Mouse (Mus musculus) intestine, embryonic 16.5 days (tissue): Measurements from ENCODE around the gene Dcp1a. TPM values are rescaled to one million over a fixed set of nuclear protein-coding genes. Genes with fewer than 3 reads are reported as not detected.
"Not testable (repeated sequence)": the region's sequence is repeated elsewhere in the genome, so short reads cannot be mapped to it uniquely, and the experiment has no call there.

Experiments
- ATAC-seq: fragments of 200-750 bp; cut with Nextera tagmentation; 2 replicates; pipeline ENCODE4 v1.8.0; 2017; ENCODE audit warnings: moderate TSS enrichment, moderate library complexity
- H3K27ac ChIP-seq: fragments of 300-500 bp; sonication (generic); 2 replicates; pipeline ENCODE4 v1.5.1; 2014; ENCODE audit warnings: mild to moderate bottlenecking, low read length
- H3K27me3 ChIP-seq: fragments of 300-500 bp; sonication (generic); replicated peaks from 2 replicates; pipeline ENCODE4 v1.6.1; 2014; ENCODE audit warnings: low read length, control low read depth, mixed read lengths; ENCODE audit not compliant: control insufficient read depth, insufficient read depth
- H3K36me3 ChIP-seq: fragments of 300-500 bp; sonication (generic); 2 replicates; pipeline ENCODE4 v1.6.1; 2014; ENCODE audit warnings: low read length, control low read depth; ENCODE audit not compliant: control insufficient read depth, insufficient read depth
- H3K4me1 ChIP-seq: fragments of 300-500 bp; sonication (generic); 2 replicates; pipeline ENCODE4 v1.6.1; 2014; ENCODE audit warnings: low read length, control low read depth, mixed read lengths; ENCODE audit not compliant: control insufficient read depth, insufficient read depth
- H3K4me2 ChIP-seq: fragments of 300-500 bp; sonication (generic); 2 replicates; pipeline ENCODE4 v1.6.1; 2014; ENCODE audit warnings: low read depth, low read length, control low read depth
- H3K4me3 ChIP-seq: fragments of 300-500 bp; sonication (generic); 2 replicates; pipeline ENCODE4 v1.5.1; 2014; ENCODE audit warnings: mild to moderate bottlenecking, low read length
- H3K9ac ChIP-seq: fragments of 300-500 bp; sonication (generic); 2 replicates; pipeline ENCODE4 v1.6.1; 2014; ENCODE audit warnings: low read depth, low read length
- H3K9me3 ChIP-seq: fragments of 300-500 bp; sonication (generic); 2 replicates; pipeline ENCODE4 v1.6.1; 2016; ENCODE audit warnings: low read length, control low read depth; ENCODE audit not compliant: control insufficient read depth
- whole genome bisulfite sequencing: fragments of 180-500 bp; shearing (Covaris S2); extraction: QIAGEN DNeasy Blood & Tissue Kit; methylation state at CpG from one replicate; pipeline ENCODE4 v1.1.7; 2014; 5-methylcytosine and 5-hydroxymethylcytosine counted together
- polyA plus RNA-seq: library from polyadenylated mRNA; unstranded; fragments of >200 nt; fragmentation: Nextera tagmentation; extraction: Ambion mirVana; gene quantifications from 2 replicates; pipeline ENCODE4 v1.2.1, GENCODE M21; 2015

Dcp1a gene
- polyA plus RNA-seq, 1 experiment from 2014 or later = 17.7 TPM

- no peaks in the 10 kb centered on the region for H3K9me3 ChIP-seq
- no peaks in the 10 kb centered on the region for H3K27me3 ChIP-seq
- no peak overlapping the region for H3K9ac ChIP-seq
- H3K27ac ChIP-seq = no peak overlapping the region
- H3K4me2 ChIP-seq = no peak overlapping the region
- H3K4me3 ChIP-seq = no peak overlapping the region
- ATAC-seq = no peak
- H3K4me1 ChIP-seq = peaks cover 5% of the 10 kb centered on the region; the same call in 1 of the 2 replicates
- WGBS = 60% methylated on average over 8 of the region's 8 CpGs
- H3K36me3 ChIP-seq = no peaks in the 10 kb centered on the region
Observed at GRCm38 (mm10) chr14:30530726-30531269, 51.5 kb downstream of the Dcp1a start.

- H3K36me3 ChIP-seq = no peaks in the 10 kb centered on the region
- 81% methylated on average over 5 of the region's 5 CpGs for WGBS
- H3K4me3 ChIP-seq = no peak overlapping the region
- no peaks in the 10 kb centered on the region for H3K9me3 ChIP-seq
- no peak overlapping the region for H3K27ac ChIP-seq
- ATAC-seq = no peak
- H3K27me3 ChIP-seq = no peaks in the 10 kb centered on the region
- H3K9ac ChIP-seq = no peak overlapping the region
- H3K4me2 ChIP-seq = no peak overlapping the region
- H3K4me1 ChIP-seq = peaks cover 5% of the 10 kb centered on the region; the same call in 1 of the 2 replicates
Observed at GRCm38 (mm10) chr14:30531431-30531830, 52.1 kb downstream of the Dcp1a start.

- peaks cover 5% of the 10 kb centered on the region; the same call in 1 of the 2 replicates for H3K4me1 ChIP-seq
- no peaks in the 10 kb centered on the region for H3K27me3 ChIP-seq
- no peaks in the 10 kb centered on the region for H3K36me3 ChIP-seq
- H3K4me2 ChIP-seq = no peak overlapping the region
- H3K9ac ChIP-seq = no peak overlapping the region
- WGBS = 86% methylated on average over 6 of the region's 6 CpGs
- no peaks in the 10 kb centered on the region for H3K9me3 ChIP-seq
- no peak overlapping the region for H3K27ac ChIP-seq
- ATAC-seq = no peak
- H3K4me3 ChIP-seq = no peak overlapping the region
Observed at GRCm38 (mm10) chr14:30531896-30532295, 52.6 kb downstream of the Dcp1a start.

GRCm38 (mm10) chr14:30533780-30534450 lies 54.6 kb downstream of the Dcp1a start:
- 70% methylated on average over 6 of the region's 6 CpGs for WGBS
- peak; percentile 71 for ATAC-seq
- H3K4me2 ChIP-seq = no peak overlapping the region

DNA sequence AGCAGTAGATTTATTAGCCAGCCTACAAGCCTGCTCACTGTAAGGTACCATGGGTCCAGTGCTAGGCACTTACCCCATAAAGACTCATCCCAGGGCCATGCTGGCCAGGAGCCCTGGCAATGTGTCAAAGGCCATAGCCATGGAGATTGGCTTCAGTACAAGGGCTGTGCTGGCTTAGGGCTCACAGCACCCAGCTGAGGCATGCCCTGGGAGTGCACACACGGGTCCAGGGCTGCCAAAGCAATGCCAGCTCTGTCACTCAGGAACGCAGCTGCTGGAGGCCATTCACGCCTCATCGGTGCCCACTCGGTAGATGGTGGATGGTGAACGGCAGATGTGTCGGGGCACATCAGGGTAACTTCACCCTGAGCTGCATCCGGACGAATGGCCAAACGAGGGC lies 62.2 kb downstream of the Dcp1a start:
- H3K9ac ChIP-seq = no peak overlapping the region
- no peaks in the 10 kb centered on the region for H3K9me3 ChIP-seq
- H3K4me3 ChIP-seq = no peak overlapping the region
- H3K36me3 ChIP-seq = no peaks in the 10 kb centered on the region
- WGBS = 81% methylated on average over 10 of the region's 10 CpGs
- H3K4me1 ChIP-seq = no peaks in the 10 kb centered on the region
- no peak for ATAC-seq
- no peak overlapping the region for H3K4me2 ChIP-seq
- no peak overlapping the region for H3K27ac ChIP-seq
- no peaks in the 10 kb centered on the region for H3K27me3 ChIP-seq

More at GRCm38 (mm10) chr14:30533780-30534450, 54.6 kb downstream of the Dcp1a start:
- 0 out of 2 replicates have a peak overlapping the region, but pooled peaks have one; percentile 3 for H3K27ac ChIP-seq
- no peak overlapping the region for H3K4me3 ChIP-seq
- H3K36me3 ChIP-seq = no peaks in the 10 kb centered on the region
- H3K4me1 ChIP-seq = peaks cover 5% of the 10 kb centered on the region; the same call in 1 of the 2 replicates
- no peak overlapping the region for H3K9ac ChIP-seq
- no peaks in the 10 kb centered on the region for H3K9me3 ChIP-seq
- H3K27me3 ChIP-seq = no peaks in the 10 kb centered on the region

DNA sequence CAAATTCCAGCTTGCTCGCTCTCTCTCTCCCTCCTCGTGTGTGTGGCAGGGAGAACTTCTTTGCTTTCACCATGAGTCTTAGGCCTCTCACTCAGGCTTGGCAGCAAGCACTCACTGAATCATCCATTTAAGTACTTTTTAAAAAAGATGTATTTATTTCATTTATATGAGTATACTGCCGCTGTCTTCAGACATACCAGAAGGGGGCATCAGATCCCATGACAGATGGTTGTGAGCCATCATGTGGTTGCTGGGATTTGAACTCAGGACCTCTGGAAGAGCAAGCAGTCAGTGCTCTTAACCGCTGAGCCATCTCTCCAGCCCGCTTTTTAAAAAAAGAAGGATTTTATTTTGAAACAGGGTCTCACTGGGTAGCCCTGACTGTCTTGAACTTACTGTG lies 64.0 kb downstream of the Dcp1a start:
- H3K4me1 ChIP-seq, H3K4me2 ChIP-seq, H3K27ac ChIP-seq, H3K36me3 ChIP-seq, H3K9ac ChIP-seq, ATAC-seq, H3K27me3 ChIP-seq, H3K9me3 ChIP-seq, H3K4me3 ChIP-seq: not testable (repeated sequence)
- 83% methylated on average over 5 of the region's 5 CpGs for WGBS

DNA sequence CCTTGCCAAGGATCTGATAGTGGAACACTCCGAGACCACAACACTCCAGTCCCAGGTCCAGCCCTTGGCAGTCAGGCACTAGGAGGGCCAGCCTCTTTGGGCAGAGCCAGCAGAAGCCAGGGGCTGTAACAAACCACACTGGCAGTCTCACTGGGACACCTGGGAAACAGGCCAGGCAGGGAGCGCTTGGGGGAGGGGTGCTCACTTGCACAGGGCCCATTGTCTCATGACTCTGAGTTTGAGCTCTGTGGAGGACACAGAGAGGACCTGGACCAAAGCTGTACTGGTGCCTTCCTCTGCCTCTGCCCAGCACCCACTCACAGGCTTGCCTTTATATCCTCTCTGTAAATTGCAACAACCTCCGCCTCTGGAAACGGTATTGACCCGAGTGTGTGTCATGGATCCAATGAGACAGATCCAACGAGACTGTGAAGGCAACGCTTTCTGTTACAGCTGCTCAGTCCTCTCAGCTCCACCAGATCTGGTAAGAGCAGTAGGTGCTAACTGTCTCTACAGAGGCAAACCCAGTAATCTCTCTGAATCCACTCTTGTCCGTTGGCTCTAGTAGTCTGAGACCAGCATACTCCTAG lies 68.9 kb downstream of the Dcp1a start, which contains the start of gene Tkt:
TSS of gene Tkt (plus strand) at position 229 of the 590 bp plus-strand sequence.
- H3K27me3 ChIP-seq = no peaks in the 10 kb centered on the region
- H3K9me3 ChIP-seq = no peaks in the 10 kb centered on the region
- H3K36me3 ChIP-seq = no peaks in the 10 kb centered on the region
- peaks cover 18% of the 10 kb centered on the region for H3K4me1 ChIP-seq
- H3K4me3 ChIP-seq = peak within 1 kb of the TSS; percentile 72
- H3K27ac ChIP-seq = peak within 1 kb of the TSS; percentile 95
- peak; percentile 37 for ATAC-seq
- H3K4me2 ChIP-seq = peak within 1 kb of the TSS; percentile 78
- peak within 1 kb of the TSS; percentile 93 for H3K9ac ChIP-seq
- WGBS = 34% methylated on average over 8 of the region's 8 CpGs

- H3K27ac ChIP-seq = peak overlapping the region; percentile 95
- peaks cover 21% of the 10 kb centered on the region for H3K4me1 ChIP-seq
- H3K27me3 ChIP-seq = no peaks in the 10 kb centered on the region
- under 1% methylated on average over 69 of the region's 69 CpGs for WGBS
- peak; percentile 94 for ATAC-seq
- no peaks in the 10 kb centered on the region for H3K9me3 ChIP-seq
- peak overlapping the region; percentile 72 for H3K4me3 ChIP-seq
- no peaks in the 10 kb centered on the region for H3K36me3 ChIP-seq
- H3K9ac ChIP-seq = peak overlapping the region; percentile 93
- peak overlapping the region; percentile 78 for H3K4me2 ChIP-seq
Observed at GRCm38 (mm10) chr14:30548965-30549776, 69.8 kb downstream of the Dcp1a start.

DNA sequence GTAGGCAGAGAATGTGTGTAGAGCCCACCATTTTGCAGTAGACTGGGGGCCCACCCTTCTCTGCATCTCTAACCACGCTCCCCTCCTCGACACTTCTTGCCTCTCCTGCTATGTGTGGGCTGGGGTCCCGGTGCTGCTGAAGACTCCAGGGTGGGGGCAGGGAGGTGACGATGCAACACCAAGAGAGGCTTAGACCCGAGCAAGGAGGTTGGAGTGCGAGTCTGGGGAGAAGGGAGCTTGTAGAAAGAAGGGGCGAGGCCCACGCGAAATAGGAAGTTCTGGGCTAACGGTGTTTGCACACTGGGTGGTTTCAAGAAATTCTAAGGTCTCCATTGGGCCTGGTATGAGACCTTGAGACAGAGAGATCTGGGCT lies 70.4 kb downstream of the Dcp1a start:
- Histone ChIP-seq H3K27me3 (no peaks in the 10 kb centered on the region), H3K4me2 (peak overlapping the region; percentile 78), H3K27ac (peak overlapping the region; percentile 95), H3K9ac (peak overlapping the region; percentile 93), H3K36me3 (no peaks in the 10 kb centered on the region), H3K9me3 (no peaks in the 10 kb centered on the region), H3K4me1 (peaks cover 21% of the 10 kb centered on the region), H3K4me3 (peak overlapping the region; percentile 72)
- WGBS = under 1% methylated on average over 10 of the region's 10 CpGs
- ATAC-seq = peak; percentile 2; the same call in 1 of the 2 replicates
